Comparison of ENCODE assay signal across 16 mouse cellular contexts in genomic region chr6:107513716-107514115, GRCm38 (mm10). TPM values are rescaled to one million over a fixed set of nuclear protein-coding genes. Genes with fewer than 3 reads are reported as not detected.
"Had no signal": no experiment of that assay in that cellular context is flagged by ENCODE, and none has a peak within 500 bp of the region (broad histone marks: within the 10 kb centered on the region; RNA-seq: fewer than 3 reads in every experiment).

No protein-coding gene starts in this region.

- H3K9ac ChIP-seq: kidney, embryonic 15.5 days; limb, embryonic 13.5 days; liver, embryonic 14.5 days; midbrain, embryonic 13.5 days; neural tube, embryonic 13.5 days had no signal

- DNase-seq: kidney, adult 2 months; kidney, postnatal 14 days; left cerebral cortex, postnatal 4 days; lung, adult 18-20 months; retina, postnatal 1 day; right cerebral cortex, postnatal 14 days; spleen, adult 18-20 months; thymus, adult 2 months; thymus, postnatal 25 days had no signal

- H3K4me2 ChIP-seq: kidney, embryonic 15.5 days; limb, embryonic 13.5 days; midbrain, embryonic 13.5 days; neural tube, embryonic 13.5 days had no signal

- H3K9me3 ChIP-seq: kidney, embryonic 15.5 days; limb, embryonic 13.5 days; midbrain, embryonic 13.5 days; neural tube, embryonic 13.5 days had no signal

- H3K36me3 ChIP-seq: kidney, embryonic 15.5 days; limb, embryonic 13.5 days; midbrain, embryonic 13.5 days; neural tube, embryonic 13.5 days had no signal

- H3K27me3 ChIP-seq: kidney, embryonic 15.5 days; limb, embryonic 13.5 days; midbrain, embryonic 13.5 days; neural tube, embryonic 13.5 days had no signal

- ATAC-seq: intestine, embryonic 16.5 days; midbrain, embryonic 13.5 days had no signal

- H3K4me1 ChIP-seq: kidney, embryonic 15.5 days; limb, embryonic 13.5 days; midbrain, embryonic 13.5 days; neural tube, embryonic 13.5 days had no signal

- H3K27ac ChIP-seq: kidney, embryonic 15.5 days; limb, embryonic 13.5 days; liver, embryonic 14.5 days; midbrain, embryonic 13.5 days; neural tube, embryonic 13.5 days had no signal

- H3K4me3 ChIP-seq: kidney, embryonic 15.5 days; limb, embryonic 13.5 days; midbrain, embryonic 13.5 days; neural tube, embryonic 13.5 days had no signal

RNA-seq across cellular contexts. Expression of gene Lrrn1, which starts 15.9 kb away (rescaled TPM):
- total RNA-seq: megakaryocyte-erythroid progenitor cell, adult 5-6 weeks had no signal
